ENCODE assay signal across 9 mouse cellular contexts in the genomic region with DNA sequence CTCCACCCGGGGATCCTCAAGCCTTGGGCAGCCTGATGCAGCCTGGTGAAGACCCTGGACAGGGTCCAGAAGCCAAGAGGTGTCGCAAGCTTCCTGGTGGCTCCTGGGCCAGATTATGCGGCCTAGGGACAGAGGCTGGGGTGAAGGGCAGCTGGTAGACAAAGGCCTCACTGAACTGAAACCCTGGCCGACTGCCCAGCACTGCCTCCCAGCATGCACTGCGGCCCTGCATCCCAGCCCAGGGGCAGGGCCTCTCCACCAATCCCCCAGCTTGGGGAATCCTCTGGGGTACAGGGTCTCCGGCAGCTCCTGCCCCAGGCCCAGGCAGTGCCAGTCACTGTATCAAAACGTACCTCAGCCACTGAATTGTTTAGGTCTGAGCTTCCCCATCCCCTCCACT. TPM values are rescaled to one million over a fixed set of nuclear protein-coding genes. Genes with fewer than 3 reads are reported as not detected.
DNase-seq lines count a peak whose midpoint lies in the region; ATAC-seq lines count a peak whose summit lies in the region.
"Had no signal": no experiment of that assay in that cellular context is flagged by ENCODE, and none has a peak within 500 bp of the region (broad histone marks: within the 10 kb centered on the region; RNA-seq: fewer than 3 reads in every experiment).

No protein-coding gene starts in this region.

- intact Hi-C loops in heart, postnatal 36 days (cut with DNase I): no loop called here

- no peaks in the 10 kb centered on the region for H3K9me3 ChIP-seq in heart, embryonic 16.5 days (replicated peaks; ENCODE audit: control insufficient read depth, low read length)
- H3K9me3 ChIP-seq in hindbrain, embryonic 10.5 days: no peaks in the 10 kb centered on the region
- no peaks in the 10 kb centered on the region for H3K9me3 ChIP-seq in midbrain, embryonic 16.5 days (replicated peaks; ENCODE audit: control insufficient read depth, low read length, poor library complexity, severe bottlenecking)
- H3K9me3 ChIP-seq: G1E had no signal

- H3K36me3 ChIP-seq in heart, embryonic 16.5 days (ENCODE audit: control insufficient read depth, insufficient read depth): no peaks in the 10 kb centered on the region
- H3K36me3 ChIP-seq in hindbrain, embryonic 10.5 days: no peaks in the 10 kb centered on the region
- H3K36me3 ChIP-seq in midbrain, embryonic 16.5 days (ENCODE audit: control insufficient read depth, insufficient read depth, low read length): no peaks in the 10 kb centered on the region
- H3K36me3 ChIP-seq: G1E had no signal

- no peak overlapping the region for H3K4me2 ChIP-seq in heart, embryonic 16.5 days (ENCODE audit: low read depth, low read length)
- H3K4me2 ChIP-seq in midbrain, embryonic 16.5 days (ENCODE audit: low read length): no peak overlapping the region

- no peak overlapping the region for H3K4me3 ChIP-seq in heart, embryonic 16.5 days (ENCODE audit: low read length)
- H3K4me3 ChIP-seq in hindbrain, embryonic 10.5 days: no peak overlapping the region
- no peak overlapping the region for H3K4me3 ChIP-seq in midbrain, embryonic 16.5 days (ENCODE audit: low read depth, low read length)

- H3K4me1 ChIP-seq in heart, embryonic 16.5 days (ENCODE audit: control insufficient read depth, insufficient read depth, low read length): 0 out of 2 replicates have a peak, but pooled peaks cover 2% of the 10 kb centered on the region
- H3K4me1 ChIP-seq in hindbrain, embryonic 10.5 days (replicated peaks): peaks cover 60% of the 10 kb centered on the region
- peaks cover 20% of the 10 kb centered on the region for H3K4me1 ChIP-seq in midbrain, embryonic 16.5 days (ENCODE audit: control insufficient read depth, insufficient read depth, low read length)

- peak overlapping the region; percentile 30; the same call in 1 of the 2 replicates for H3K9ac ChIP-seq in heart, embryonic 16.5 days (ENCODE audit: low read length)
- no peak overlapping the region for H3K9ac ChIP-seq in midbrain, embryonic 16.5 days (ENCODE audit: low read depth, low read length)

- H3K27ac ChIP-seq in heart, embryonic 16.5 days (ENCODE audit: low read length): no peak overlapping the region
- H3K27ac ChIP-seq in hindbrain, embryonic 10.5 days: peak overlapping the region; percentile 84
- H3K27ac ChIP-seq in midbrain, embryonic 16.5 days (ENCODE audit: low read length): no peak overlapping the region; the same call in 1 of the 2 replicates

- no peaks in the 10 kb centered on the region for H3K27me3 ChIP-seq in heart, embryonic 16.5 days (ENCODE audit: control insufficient read depth, insufficient read depth, low read length)
- no peaks in the 10 kb centered on the region for H3K27me3 ChIP-seq in hindbrain, embryonic 10.5 days (ENCODE audit: insufficient read depth, poor library complexity, severe bottlenecking)
- H3K27me3 ChIP-seq in midbrain, embryonic 16.5 days (ENCODE audit: control insufficient read depth, insufficient read depth, low read depth, low read length): no peaks in the 10 kb centered on the region

- no peak for ATAC-seq in heart, embryonic 16.5 days (replicated peaks; ENCODE audit: extremely low read depth, insufficient read depth, low FRiP score)
- peak; percentile 62; the same call in 1 of the 2 replicates for ATAC-seq in midbrain, embryonic 16.5 days
- no peak for ATAC-seq in erythroid progenitor cell, adult 5-6 weeks (replicated peaks; ENCODE audit: low FRiP score, poor library complexity, severe bottlenecking)

- DNase-seq in heart, postnatal 36 days: no peak
- DNase-seq in cerebellum, postnatal 25 days: peak; percentile 51 to 73
- peak; percentile 38 for DNase-seq in hindbrain, embryonic 10.5 days (ENCODE audit: low spot score)
- peak; percentile 77 for DNase-seq in left cerebral cortex, adult 11 months (ENCODE audit: low spot score)
- DNase-seq in B cell, adult 2 months: no peak

- 52% methylated on average over 7 of the region's 7 CpGs for WGBS in heart, embryonic 16.5 days
- 51% methylated on average over 7 of the region's 7 CpGs for WGBS in hindbrain, embryonic 10.5 days
- 32% methylated on average over 7 of the region's 7 CpGs for WGBS in midbrain, embryonic 16.5 days

RNA-seq across cellular contexts. Expression of a gene that starts 17.1 kb away (rescaled TPM):
- polyA plus RNA-seq in heart, embryonic 16.5 days (2015; fragmentation: Nextera tagmentation; extraction: Ambion mirVana): 0.04 TPM in 1 of 2 replicates, not detected in the other
- total RNA-seq in heart, postnatal 36 days (2021): not detected
- polyA plus RNA-seq in hindbrain, embryonic 10.5 days (2016; fragmentation: Nextera tagmentation; extraction: Ambion mirVana): 0.07 TPM in 1 of 2 replicates, not detected in the other
- polyA plus RNA-seq in midbrain, embryonic 16.5 days (2015; fragmentation: Nextera tagmentation; extraction: Ambion mirVana): 0.08 TPM in 1 of 2 replicates, not detected in the other
- not detected in 2 replicates for total RNA-seq in erythroid progenitor cell, adult 5-6 weeks (2015; ENCODE audit: low replicate concordance)
- total RNA-seq in erythroid progenitor cell, adult 5-6 weeks (2017; ENCODE audit: low replicate concordance): not detected in 2 replicates
- polyA plus RNA-seq: G1E had no signal

RNA-seq across cellular contexts. Expression of a gene that starts 29.2 kb away (rescaled TPM):
- polyA plus RNA-seq in heart, embryonic 16.5 days (2015; fragmentation: Nextera tagmentation; extraction: Ambion mirVana): 3.5 and 3.6 TPM in 2 replicates
- 1 to 10 TPM; 2.1 to 2.2 TPM for total RNA-seq in heart, postnatal 36 days (2021)
- 16.9 and 19.9 TPM in 2 replicates for polyA plus RNA-seq in hindbrain, embryonic 10.5 days (2016; fragmentation: Nextera tagmentation; extraction: Ambion mirVana)
- polyA plus RNA-seq in midbrain, embryonic 16.5 days (2015; fragmentation: Nextera tagmentation; extraction: Ambion mirVana): 9.5 and 9.7 TPM in 2 replicates
- total RNA-seq in erythroid progenitor cell, adult 5-6 weeks (2015; ENCODE audit: low replicate concordance): not detected in 2 replicates
- not detected in 2 replicates for total RNA-seq in erythroid progenitor cell, adult 5-6 weeks (2017; ENCODE audit: low replicate concordance)
- polyA plus RNA-seq: G1E had no signal

RNA-seq across cellular contexts. Expression of a gene that starts 48.8 kb away (rescaled TPM):
- 0.29 and 0.34 TPM in 2 replicates for polyA plus RNA-seq in heart, embryonic 16.5 days (2015; fragmentation: Nextera tagmentation; extraction: Ambion mirVana)
- not detected for total RNA-seq in heart, postnatal 36 days (2021)
- 5.5 and 6.7 TPM in 2 replicates for polyA plus RNA-seq in hindbrain, embryonic 10.5 days (2016; fragmentation: Nextera tagmentation; extraction: Ambion mirVana)
- 7.3 and 9.1 TPM in 2 replicates for polyA plus RNA-seq in midbrain, embryonic 16.5 days (2015; fragmentation: Nextera tagmentation; extraction: Ambion mirVana)
- not detected in 2 replicates for total RNA-seq in erythroid progenitor cell, adult 5-6 weeks (2015; ENCODE audit: low replicate concordance)
- total RNA-seq in erythroid progenitor cell, adult 5-6 weeks (2017; ENCODE audit: low replicate concordance): not detected in 2 replicates
- polyA plus RNA-seq: G1E had no signal

RNA-seq across cellular contexts. Expression of a gene that starts 55.7 kb away (rescaled TPM):
- 0.20 and 0.25 TPM in 2 replicates for polyA plus RNA-seq in heart, embryonic 16.5 days (2015; fragmentation: Nextera tagmentation; extraction: Ambion mirVana)
- total RNA-seq in heart, postnatal 36 days (2021): 1 to 10 TPM in 1 of 2 experiments, under 1 TPM in 1; 0.33 to 1.2 TPM
- polyA plus RNA-seq in hindbrain, embryonic 10.5 days (2016; fragmentation: Nextera tagmentation; extraction: Ambion mirVana): 0.84 and 1.1 TPM in 2 replicates
- polyA plus RNA-seq in midbrain, embryonic 16.5 days (2015; fragmentation: Nextera tagmentation; extraction: Ambion mirVana): 8.4 and 10.6 TPM in 2 replicates
- total RNA-seq in erythroid progenitor cell, adult 5-6 weeks (2015; ENCODE audit: low replicate concordance): not detected in 2 replicates
- 0.13 and 0.91 TPM in 2 replicates for total RNA-seq in erythroid progenitor cell, adult 5-6 weeks (2017; ENCODE audit: low replicate concordance)
- polyA plus RNA-seq: G1E had no signal

Comparison
In these comparisons a context has a peak if more than half of its experiments do, and no peak if none do; other contexts are left out.
1. DNase-seq: peak in cerebellum, postnatal 25 days (2 of 2), hindbrain, embryonic 10.5 days (single experiment) and left cerebral cortex, adult 11 months (single experiment); none in heart, postnatal 36 days (0 of 2) and B cell, adult 2 months (0 of 2).